Mouse (Mus musculus): Measurements from ENCODE around the gene Eid1. TPM values are rescaled to one million over a fixed set of nuclear protein-coding genes. Genes with fewer than 3 reads are reported as not detected.
A peak's percentile ranks its signal among the peaks of the same experiment; 100 is the strongest.

The Eid1 gene
- polyA plus RNA-seq, 1 experiment from 2014 or later: 552 TPM

DNA sequence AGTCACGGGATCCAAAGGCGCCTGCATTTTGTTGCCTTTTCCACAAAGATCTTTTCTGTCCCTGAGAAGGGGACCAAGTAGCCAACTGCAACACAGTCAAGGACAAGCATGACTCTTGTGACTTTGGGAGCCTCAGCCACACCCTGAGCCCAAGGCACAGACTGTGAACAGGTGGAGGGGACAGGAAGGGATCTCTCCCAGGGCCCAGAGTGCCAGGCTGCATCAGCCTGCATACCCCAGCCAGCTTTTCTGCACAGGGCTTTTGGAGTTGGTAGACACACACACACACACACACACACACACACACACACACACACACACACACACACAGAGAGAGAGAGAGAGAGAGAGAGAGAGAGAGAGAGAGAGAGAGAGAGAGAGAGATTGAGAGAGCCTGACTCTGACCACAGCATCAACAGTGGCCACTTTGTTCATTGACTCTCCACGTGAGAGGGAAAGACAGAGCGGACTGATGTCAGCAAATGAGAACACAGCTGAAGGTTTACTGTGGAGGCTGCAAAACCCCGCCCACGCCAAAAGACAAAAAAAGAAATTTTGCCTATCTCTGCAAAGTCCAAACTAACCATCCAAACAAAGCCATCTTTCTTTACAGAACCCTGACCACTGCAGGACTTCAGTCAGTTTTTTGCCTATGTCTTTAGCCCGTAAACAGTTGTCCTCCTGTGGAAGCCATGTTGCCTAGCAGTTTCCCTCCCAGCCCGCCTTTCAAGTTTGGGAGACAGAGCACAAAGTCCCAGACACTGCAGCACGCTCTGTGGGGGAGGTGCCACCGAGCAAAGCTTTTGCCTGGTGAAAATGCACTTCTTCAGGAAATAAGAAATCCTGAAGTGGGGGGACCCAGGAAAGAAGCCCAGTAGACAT lies 11.9 kb downstream of the Eid1 start:
- DNase-seq (ENCODE audit: low spot score): no peak
- ATAC-seq (ENCODE audit: low FRiP score): no peak

DNA sequence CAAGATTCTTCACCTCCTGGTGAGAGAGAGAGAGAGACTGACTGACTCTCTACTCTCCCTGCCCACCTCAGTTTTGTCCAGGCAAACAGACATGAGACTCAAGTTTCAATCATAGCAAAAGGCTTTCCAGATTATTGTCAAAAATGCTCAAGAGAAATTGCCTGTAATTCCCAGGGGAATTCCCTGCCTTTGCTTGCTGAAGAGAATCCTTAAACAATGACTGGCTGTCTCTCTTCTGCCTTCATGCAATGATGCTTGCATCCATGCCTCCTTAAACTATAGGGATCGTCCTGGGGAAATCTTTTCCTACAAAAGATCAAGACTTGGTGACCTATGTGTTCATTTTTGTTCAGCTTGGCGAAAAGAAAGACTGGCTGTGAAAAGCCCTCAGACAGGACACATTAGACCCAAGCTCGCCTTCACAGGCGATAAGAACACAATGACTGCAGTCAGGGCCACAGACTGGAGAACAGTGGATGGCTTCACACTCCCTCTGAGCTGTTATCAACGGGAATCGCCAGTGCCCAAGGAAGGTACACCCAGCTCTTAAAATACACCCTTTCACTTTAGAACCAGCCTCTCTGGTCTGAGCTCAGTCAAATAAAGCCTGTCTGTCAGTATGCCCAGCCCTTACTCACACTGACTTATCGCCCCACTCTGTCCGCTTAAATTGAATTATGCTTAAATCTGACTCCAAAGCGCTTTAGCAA lies 12.7 kb downstream of the Eid1 start:
- Histone ChIP-seq H3K4me1 (replicated peaks; ENCODE audit: control insufficient read depth, insufficient read depth, low read length) (0 out of 2 replicates have a peak, but pooled peaks cover 6% of the 10 kb centered on the region), H3K9ac (no peak overlapping the region), H3K9me3 (ENCODE audit: control insufficient read depth, low read length) (no peaks in the 10 kb centered on the region), H3K27ac (0 out of 2 replicates have a peak overlapping the region, but pooled peaks have one; percentile 29), H3K4me3 (replicated peaks; ENCODE audit: low read length) (no peak overlapping the region), H3K4me2 (replicated peaks) (no peak overlapping the region), H3K27me3 (ENCODE audit: control insufficient read depth, insufficient read depth, low read length) (no peaks in the 10 kb centered on the region), H3K36me3 (replicated peaks; ENCODE audit: control insufficient read depth, insufficient read depth) (no peaks in the 10 kb centered on the region)
- DNase-seq (ENCODE audit: low spot score) (no peak), ATAC-seq (ENCODE audit: low FRiP score) (no peak)
- WGBS: 53% methylated on average over 9 of the region's 9 CpGs

More for the DNA sequence above, 11.9 kb downstream of the Eid1 start:
- no peaks in the 10 kb centered on the region for H3K27me3 ChIP-seq (ENCODE audit: control insufficient read depth, insufficient read depth, low read length)
- no peak overlapping the region for H3K4me3 ChIP-seq (replicated peaks; ENCODE audit: low read length)
- 60% methylated on average over 10 of the region's 10 CpGs for WGBS
- H3K4me1 ChIP-seq (replicated peaks; ENCODE audit: control insufficient read depth, insufficient read depth, low read length): 0 out of 2 replicates have a peak, but pooled peaks cover 6% of the 10 kb centered on the region
- no peaks in the 10 kb centered on the region for H3K9me3 ChIP-seq (ENCODE audit: control insufficient read depth, low read length)
- 0 out of 2 replicates have a peak overlapping the region, but pooled peaks have one; percentile 29 for H3K27ac ChIP-seq
- H3K4me2 ChIP-seq (replicated peaks): no peak overlapping the region
- H3K9ac ChIP-seq: no peak overlapping the region
- H3K36me3 ChIP-seq (replicated peaks; ENCODE audit: control insufficient read depth, insufficient read depth): no peaks in the 10 kb centered on the region

DNA sequence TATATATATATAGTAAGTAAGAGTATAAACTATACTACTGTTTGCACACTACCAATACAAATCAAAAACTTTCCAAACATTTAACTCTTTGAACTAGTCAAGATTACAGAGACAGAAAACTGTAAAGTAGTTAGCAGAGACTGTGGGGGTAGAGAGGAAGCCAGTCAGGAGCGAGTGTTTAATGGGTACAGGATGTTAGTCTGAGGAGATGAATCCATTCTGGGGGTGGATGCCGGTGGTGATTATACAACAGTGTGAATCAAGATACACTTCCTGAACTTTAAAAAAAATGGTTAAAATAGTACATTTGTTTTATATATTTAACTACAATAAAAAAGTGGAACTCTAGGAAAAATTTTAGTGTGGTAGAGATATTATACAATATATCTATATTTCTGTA lies 19.1 kb downstream of the Eid1 start:
- ATAC-seq (ENCODE audit: low FRiP score): no peak

DNA sequence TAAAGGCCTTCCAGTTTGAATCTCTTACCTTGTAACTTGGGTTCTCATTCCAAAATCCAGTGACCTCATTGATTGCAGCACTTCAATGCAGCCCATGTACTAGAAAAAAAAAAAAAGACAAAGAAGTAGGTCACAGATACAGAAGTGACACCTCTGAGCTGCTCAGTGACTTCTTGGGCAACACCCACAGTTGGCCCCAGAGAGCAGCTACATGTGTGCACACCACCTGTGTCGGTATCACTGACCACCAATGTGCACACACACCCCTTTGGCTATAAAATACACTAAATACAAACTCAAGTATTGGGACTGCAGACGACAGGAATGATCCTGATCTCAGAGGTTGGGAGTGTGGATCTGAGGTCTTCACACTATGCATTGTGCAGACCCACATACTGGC lies 21.9 kb downstream of the Eid1 start:
- no peaks in the 10 kb centered on the region for H3K9me3 ChIP-seq (ENCODE audit: control insufficient read depth, low read length)

More for the DNA sequence above, 19.1 kb downstream of the Eid1 start:
- no peaks in the 10 kb centered on the region for H3K36me3 ChIP-seq (replicated peaks; ENCODE audit: control insufficient read depth, insufficient read depth)
- no peak overlapping the region for H3K4me2 ChIP-seq (replicated peaks)
- H3K27me3 ChIP-seq (ENCODE audit: control insufficient read depth, insufficient read depth, low read length): no peaks in the 10 kb centered on the region
- no peaks in the 10 kb centered on the region for H3K9me3 ChIP-seq (ENCODE audit: control insufficient read depth, low read length)
- no peak overlapping the region for H3K9ac ChIP-seq
- H3K4me3 ChIP-seq (replicated peaks; ENCODE audit: low read length): no peak overlapping the region
- WGBS: 82% methylated on average over 2 of the region's 2 CpGs
- no peak for DNase-seq (ENCODE audit: low spot score)
- H3K27ac ChIP-seq: no peak overlapping the region
- no peaks in the 10 kb centered on the region for H3K4me1 ChIP-seq (replicated peaks; ENCODE audit: control insufficient read depth, insufficient read depth, low read length)

DNA sequence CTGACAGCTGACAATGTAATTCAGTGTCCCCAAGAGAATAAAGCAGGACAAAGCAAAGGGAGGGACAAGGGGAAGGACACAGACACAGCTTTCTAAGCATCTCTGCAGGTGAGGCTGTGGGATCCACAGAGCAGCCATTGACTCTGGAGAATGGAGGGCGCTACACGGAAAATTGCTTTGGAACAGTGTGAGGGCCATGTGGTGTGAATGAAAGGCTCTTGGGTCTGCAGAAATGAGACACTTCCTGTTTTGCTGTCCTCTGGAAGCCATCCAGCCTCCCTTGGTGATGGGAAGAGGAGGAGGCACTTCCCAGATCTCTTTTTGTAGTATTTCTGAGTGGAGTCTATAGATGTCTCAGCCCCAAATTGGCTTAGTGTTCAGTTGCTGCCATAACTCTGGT lies 23.3 kb downstream of the Eid1 start:
- DNase-seq (ENCODE audit: low spot score) (no peak), ATAC-seq (ENCODE audit: low FRiP score) (no peak)
- Histone ChIP-seq H3K27ac (no peak overlapping the region), H3K9me3 (ENCODE audit: control insufficient read depth, low read length) (no peaks in the 10 kb centered on the region), H3K27me3 (ENCODE audit: control insufficient read depth, insufficient read depth, low read length) (no peaks in the 10 kb centered on the region), H3K9ac (no peak overlapping the region), H3K4me2 (replicated peaks) (no peak overlapping the region), H3K4me3 (replicated peaks; ENCODE audit: low read length) (no peak overlapping the region), H3K36me3 (replicated peaks; ENCODE audit: control insufficient read depth, insufficient read depth) (no peaks in the 10 kb centered on the region), H3K4me1 (replicated peaks; ENCODE audit: control insufficient read depth, insufficient read depth, low read length) (no peaks in the 10 kb centered on the region)
- WGBS: 24% methylated on average over 2 of the region's 2 CpGs

More for the DNA sequence above, 21.9 kb downstream of the Eid1 start:
- ATAC-seq (ENCODE audit: low FRiP score) (no peak), DNase-seq (ENCODE audit: low spot score) (no peak)
- Histone ChIP-seq H3K4me3 (replicated peaks; ENCODE audit: low read length) (no peak overlapping the region), H3K27ac (no peak overlapping the region), H3K4me2 (replicated peaks) (no peak overlapping the region), H3K36me3 (replicated peaks; ENCODE audit: control insufficient read depth, insufficient read depth) (no peaks in the 10 kb centered on the region), H3K4me1 (replicated peaks; ENCODE audit: control insufficient read depth, insufficient read depth, low read length) (no peaks in the 10 kb centered on the region), H3K9ac (no peak overlapping the region), H3K27me3 (ENCODE audit: control insufficient read depth, insufficient read depth, low read length) (no peaks in the 10 kb centered on the region)
- 86% methylated on average over 2 of the region's 2 CpGs for WGBS

DNA sequence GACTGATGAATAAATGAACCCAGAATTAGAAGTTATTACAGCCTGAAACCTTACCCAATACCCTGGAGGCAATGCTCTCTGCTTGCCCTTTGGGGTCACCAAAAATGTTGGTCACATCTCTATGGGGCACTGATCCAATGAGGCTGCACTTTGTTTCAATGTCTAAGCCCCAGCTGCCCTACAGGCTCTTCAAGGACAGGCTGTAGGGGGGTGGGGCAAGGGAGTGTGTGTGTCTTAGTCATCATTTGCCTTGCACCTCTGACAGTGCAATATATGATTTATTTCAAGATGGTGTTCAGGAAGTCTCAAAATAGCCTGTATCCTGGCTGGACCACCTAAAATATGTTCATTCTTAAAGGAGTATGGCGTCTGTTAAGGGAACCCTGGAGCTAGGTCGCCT lies 28.7 kb downstream of the Eid1 start:
- H3K4me3 ChIP-seq (replicated peaks; ENCODE audit: low read length): no peak overlapping the region

DNA sequence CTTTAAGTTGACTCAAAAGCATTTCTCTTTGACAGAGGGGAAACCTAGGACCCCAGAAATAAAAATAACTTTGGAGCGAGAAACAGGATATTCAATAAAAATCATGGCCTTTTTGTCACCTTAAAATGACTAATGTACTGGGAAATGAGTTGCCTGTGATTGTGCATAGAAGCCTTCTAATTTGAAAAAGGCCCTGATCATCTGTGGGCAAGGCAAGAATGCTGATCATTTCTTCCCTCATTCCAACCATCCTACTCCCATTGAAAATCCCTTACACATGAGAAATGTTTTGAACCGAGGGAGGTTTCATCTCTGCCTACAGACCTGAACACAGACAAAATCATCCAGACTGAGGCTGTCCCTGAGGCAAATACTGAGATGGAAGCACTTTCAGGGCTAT lies 30.0 kb downstream of the Eid1 start:
- no peaks in the 10 kb centered on the region for H3K27me3 ChIP-seq (ENCODE audit: control insufficient read depth, insufficient read depth, low read length)
- WGBS: 83% methylated on average over 2 of the region's 2 CpGs
- no peak overlapping the region for H3K4me2 ChIP-seq (replicated peaks)
- no peak overlapping the region for H3K4me3 ChIP-seq (replicated peaks; ENCODE audit: low read length)
- H3K4me1 ChIP-seq (replicated peaks; ENCODE audit: control insufficient read depth, insufficient read depth, low read length): peaks cover 14% of the 10 kb centered on the region; the same call in 1 of the 2 replicates
- H3K9me3 ChIP-seq (ENCODE audit: control insufficient read depth, low read length): no peaks in the 10 kb centered on the region
- ATAC-seq (ENCODE audit: low FRiP score) (no peak), DNase-seq (ENCODE audit: low spot score) (no peak)
- no peaks in the 10 kb centered on the region for H3K36me3 ChIP-seq (replicated peaks; ENCODE audit: control insufficient read depth, insufficient read depth)
- no peak overlapping the region for H3K27ac ChIP-seq
- no peak overlapping the region for H3K9ac ChIP-seq

More for the DNA sequence above, 28.7 kb downstream of the Eid1 start:
- no peak overlapping the region for H3K4me2 ChIP-seq (replicated peaks)
- no peak for ATAC-seq (ENCODE audit: low FRiP score)
- no peaks in the 10 kb centered on the region for H3K9me3 ChIP-seq (ENCODE audit: control insufficient read depth, low read length)
- H3K27ac ChIP-seq: no peak overlapping the region
- WGBS: 86% methylated on average over 2 of the region's 2 CpGs
- DNase-seq (ENCODE audit: low spot score): no peak
- H3K4me1 ChIP-seq (replicated peaks; ENCODE audit: control insufficient read depth, insufficient read depth, low read length): peaks cover 13% of the 10 kb centered on the region; the same call in 1 of the 2 replicates
- no peaks in the 10 kb centered on the region for H3K36me3 ChIP-seq (replicated peaks; ENCODE audit: control insufficient read depth, insufficient read depth)
- H3K9ac ChIP-seq: no peak overlapping the region
- H3K27me3 ChIP-seq (ENCODE audit: control insufficient read depth, insufficient read depth, low read length): no peaks in the 10 kb centered on the region

DNA sequence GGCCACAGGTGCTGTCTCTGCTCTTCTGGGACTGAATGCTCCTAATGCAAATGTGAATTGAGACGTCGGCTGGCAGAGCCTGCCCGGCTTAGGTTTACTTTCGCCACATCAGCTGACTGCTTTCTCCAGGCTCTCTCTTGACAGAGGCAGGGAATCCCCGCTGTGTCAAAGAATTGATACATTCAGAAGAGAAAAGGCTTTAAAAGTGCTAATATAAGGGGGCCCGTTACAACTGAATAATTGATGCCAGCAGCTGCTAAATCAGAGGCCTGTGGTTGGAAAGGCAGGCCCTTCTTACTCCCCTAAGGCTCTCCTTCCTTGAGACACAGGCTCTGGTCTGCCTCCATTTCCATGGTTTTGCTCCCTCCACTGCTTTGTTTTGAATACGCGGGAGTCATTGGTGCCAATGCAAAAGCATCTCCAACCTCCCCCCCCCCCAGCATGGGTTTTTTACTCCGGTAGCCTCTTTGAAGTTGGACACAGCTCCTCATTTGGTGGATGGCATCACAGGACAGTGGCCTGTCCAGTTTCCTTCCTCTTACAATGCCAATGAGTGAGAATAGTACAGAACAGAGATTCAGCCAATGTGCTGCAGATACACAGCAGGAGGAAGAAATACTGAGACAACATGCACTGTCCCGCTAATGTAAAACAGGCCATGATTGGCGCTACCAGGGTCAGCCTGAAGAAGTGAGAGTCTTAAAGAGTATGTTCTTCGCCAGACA lies 32.2 kb downstream of the Eid1 start:
- no peaks in the 10 kb centered on the region for H3K9me3 ChIP-seq (ENCODE audit: control insufficient read depth, low read length)
- DNase-seq (ENCODE audit: low spot score) (peak; percentile 53), ATAC-seq (ENCODE audit: low FRiP score) (peak; percentile 76)
- no peaks in the 10 kb centered on the region for H3K36me3 ChIP-seq (replicated peaks; ENCODE audit: control insufficient read depth, insufficient read depth)
- no peak overlapping the region for H3K9ac ChIP-seq
- 28% methylated on average over 12 of the region's 12 CpGs for WGBS
- H3K4me2 ChIP-seq (replicated peaks): no peak overlapping the region
- no peaks in the 10 kb centered on the region for H3K27me3 ChIP-seq (ENCODE audit: control insufficient read depth, insufficient read depth, low read length)
- H3K4me1 ChIP-seq (replicated peaks; ENCODE audit: control insufficient read depth, insufficient read depth, low read length): peaks cover 14% of the 10 kb centered on the region; the same call in 1 of the 2 replicates
- H3K4me3 ChIP-seq (replicated peaks; ENCODE audit: low read length): no peak overlapping the region
- H3K27ac ChIP-seq: no peak overlapping the region; the same call in 1 of the 2 replicates

DNA sequence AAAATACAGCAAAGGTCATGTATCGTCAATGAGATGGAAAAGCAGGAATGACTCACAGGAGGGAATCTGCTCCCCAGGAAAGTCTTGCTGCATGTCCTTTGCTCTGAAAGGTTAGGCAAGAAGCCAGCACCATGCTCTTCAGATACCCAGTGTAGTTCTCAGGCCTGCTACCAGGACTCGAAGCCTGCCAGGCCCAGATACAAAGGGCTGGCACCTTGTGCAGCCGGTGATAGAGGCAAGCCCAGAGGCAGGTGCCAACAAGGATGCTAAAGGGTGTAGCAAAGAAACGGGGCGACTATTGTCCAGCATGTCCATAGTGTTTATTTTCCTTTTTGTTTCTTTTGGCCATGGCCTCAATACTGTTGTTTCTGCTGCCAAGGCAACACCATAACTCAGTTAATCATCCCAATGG lies 33.6 kb downstream of the Eid1 start:
- Histone ChIP-seq H3K9ac (no peak overlapping the region), H3K4me2 (replicated peaks) (no peak overlapping the region), H3K9me3 (ENCODE audit: control insufficient read depth, low read length) (no peaks in the 10 kb centered on the region), H3K4me1 (replicated peaks; ENCODE audit: control insufficient read depth, insufficient read depth, low read length) (peaks cover 14% of the 10 kb centered on the region; the same call in 1 of the 2 replicates), H3K27me3 (ENCODE audit: control insufficient read depth, insufficient read depth, low read length) (no peaks in the 10 kb centered on the region), H3K4me3 (replicated peaks; ENCODE audit: low read length) (no peak overlapping the region), H3K27ac (no peak overlapping the region), H3K36me3 (replicated peaks; ENCODE audit: control insufficient read depth, insufficient read depth) (no peaks in the 10 kb centered on the region)
- DNase-seq (ENCODE audit: low spot score) (no peak), ATAC-seq (ENCODE audit: low FRiP score) (peak; percentile 44; the same call in 1 of the 2 replicates)
- WGBS: 58% methylated on average over 5 of the region's 5 CpGs
